In the genomic region with DNA sequence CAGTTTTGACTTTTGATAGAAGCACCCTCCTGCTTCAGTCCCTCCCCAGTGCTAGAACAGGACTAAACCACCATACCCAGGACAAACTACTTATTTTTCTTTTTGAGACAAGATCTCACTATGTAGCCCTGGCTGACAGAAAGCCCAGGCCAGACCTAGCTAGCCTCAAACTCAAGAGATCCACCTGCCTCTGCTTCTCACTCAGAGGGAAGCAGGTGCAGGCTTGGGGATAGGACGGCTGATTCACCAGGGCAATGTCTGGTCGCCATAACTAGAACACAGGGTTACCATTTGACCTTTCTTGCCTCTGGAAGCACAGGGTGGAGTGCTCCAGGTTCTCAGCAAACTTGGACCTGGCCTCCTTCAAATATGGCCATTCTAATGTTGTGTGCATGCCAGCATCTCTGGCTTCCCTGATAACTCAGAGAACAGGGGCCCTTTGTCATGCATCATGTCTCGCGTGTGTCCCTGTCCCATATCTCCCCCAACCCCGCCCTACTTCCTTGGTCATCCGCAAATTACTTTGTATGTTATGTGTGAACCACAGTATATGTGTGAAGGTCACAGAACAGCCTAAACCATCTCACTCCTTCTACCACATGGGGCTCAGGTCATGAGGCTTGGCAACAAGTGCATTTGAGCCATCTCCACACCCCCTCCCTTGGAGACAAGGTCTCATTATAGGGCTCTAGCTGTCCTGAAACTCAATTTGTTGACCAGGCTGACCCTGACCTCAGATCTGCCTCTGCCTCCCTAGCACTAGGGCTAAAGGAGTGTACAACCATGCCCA, we compare ENCODE assay signal across 14 mouse cellular contexts. TPM values are rescaled to one million over a fixed set of nuclear protein-coding genes. Genes with fewer than 3 reads are reported as not detected.
"Had no signal": no experiment of that assay in that cellular context is flagged by ENCODE, and none has a peak within 500 bp of the region (broad histone marks: within the 10 kb centered on the region; RNA-seq: fewer than 3 reads in every experiment).

No protein-coding gene starts in this region.

- H3K9me3 ChIP-seq: kidney, embryonic 15.5 days; limb, embryonic 13.5 days; neural tube, embryonic 12.5 days had no signal

- H3K9ac ChIP-seq: kidney, embryonic 15.5 days; limb, embryonic 13.5 days; liver, embryonic 14.5 days; lung, embryonic 14.5 days; neural tube, embryonic 12.5 days had no signal

- H3K27me3 ChIP-seq: kidney, embryonic 15.5 days; limb, embryonic 13.5 days; neural tube, embryonic 12.5 days had no signal

- H3K4me3 ChIP-seq: kidney, embryonic 15.5 days; limb, embryonic 13.5 days; megakaryocyte, embryonic 14.5 days; neural tube, embryonic 12.5 days had no signal

- H3K4me1 ChIP-seq: neural tube, embryonic 12.5 days had no signal

- H3K4me2 ChIP-seq: kidney, embryonic 15.5 days; limb, embryonic 13.5 days; lung, embryonic 14.5 days; neural tube, embryonic 12.5 days had no signal

- H3K27ac ChIP-seq: kidney, embryonic 15.5 days; limb, embryonic 13.5 days; liver, embryonic 14.5 days; neural tube, embryonic 12.5 days had no signal

- DNase-seq: kidney, adult 18-20 months; kidney, postnatal 14 days; left cerebral cortex, postnatal 4 days; lung, embryonic 14.5 days; lung, postnatal 10 days; lung, postnatal 4 days; midbrain, embryonic 14.5 days; thymus, adult 18-20 months; thymus, postnatal 25 days had no signal

RNA-seq across cellular contexts. Expression of a gene that starts 24.9 kb away (rescaled TPM):
- polyA plus RNA-seq: lung, embryonic 14.5 days; midbrain, embryonic 14.5 days had no signal
